In the genomic region with DNA sequence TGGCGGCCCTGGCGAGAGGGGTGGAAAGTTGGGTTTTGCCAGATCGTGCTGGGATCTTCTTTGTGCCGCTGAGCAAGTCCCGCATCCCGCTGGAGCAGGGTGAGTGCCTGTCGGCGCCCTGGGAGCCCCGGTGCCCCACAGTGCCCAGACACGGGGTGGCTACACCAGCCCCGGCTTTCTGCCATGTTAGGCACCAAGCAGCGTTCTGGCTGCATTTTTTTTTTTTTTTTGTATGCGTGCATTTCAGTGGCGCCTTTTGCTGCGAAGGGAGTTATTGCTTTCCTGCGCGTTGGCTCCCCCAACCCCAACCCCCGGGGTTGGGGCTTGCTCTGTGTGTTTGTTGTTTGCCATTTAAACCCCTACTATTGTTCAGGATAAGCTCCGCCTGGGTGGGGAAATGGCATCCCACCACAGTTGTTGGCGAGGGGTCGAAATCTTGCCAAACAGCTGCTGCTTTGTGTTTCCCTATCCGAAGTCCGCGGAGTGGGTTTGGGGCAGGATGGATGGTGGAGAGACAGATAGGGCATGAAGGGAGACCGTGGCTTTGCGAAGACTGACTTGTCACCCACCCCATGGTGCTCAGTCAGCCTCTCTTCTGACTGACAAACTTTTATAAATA, we compare ENCODE assay signal across 8 mouse cellular contexts. TPM values are rescaled to one million over a fixed set of nuclear protein-coding genes. Genes with fewer than 3 reads are reported as not detected.
A peak's percentile ranks its signal among the peaks of the same experiment; 100 is the strongest.
DNase-seq lines count a peak whose midpoint lies in the region; ATAC-seq and TF ChIP-seq lines count a peak whose summit lies in the region.

No protein-coding gene starts in this region.

- no peak for DNase-seq in heart, embryonic 10.5 days (ENCODE audit: low spot score)
- DNase-seq in heart, postnatal 36 days, result no peak
- DNase-seq in Muller cell, postnatal 12 days (ENCODE audit: inconsistent ontology term), result peak; percentile 16
- no peak for DNase-seq in limb, embryonic 14.5 days (ENCODE audit: low spot score)
- DNase-seq in thymus, postnatal 25 days, result no peak
- DNase-seq in left cerebral cortex, adult 11 months (ENCODE audit: low spot score), result no peak

- H3K9me3 ChIP-seq in heart, embryonic 10.5 days, result no peaks in the 10 kb centered on the region
- H3K9me3 ChIP-seq in forebrain, embryonic 12.5 days, result no peaks in the 10 kb centered on the region
- no peaks in the 10 kb centered on the region for H3K9me3 ChIP-seq in limb, embryonic 14.5 days (ENCODE audit: control insufficient read depth, low read length)
- no peaks in the 10 kb centered on the region for H3K9me3 ChIP-seq in stomach, embryonic 16.5 days (replicated peaks; ENCODE audit: control insufficient read depth, low read length)

- intact Hi-C loops in heart, postnatal 36 days (cut with DNase I), result loop anchor here (1.0 to 5.0 kb wide), 2 partner anchors 33 to 64 kb away; no protein-coding TSS in a partner anchor

- peaks cover 57% of the 10 kb centered on the region for H3K27me3 ChIP-seq in heart, embryonic 10.5 days (ENCODE audit: insufficient read depth, poor library complexity, severe bottlenecking)
- H3K27me3 ChIP-seq in forebrain, embryonic 12.5 days, result peaks cover 62% of the 10 kb centered on the region
- peaks cover 28% of the 10 kb centered on the region; the same call in 1 of the 2 replicates for H3K27me3 ChIP-seq in limb, embryonic 14.5 days (ENCODE audit: control insufficient read depth, insufficient read depth, low read length)
- peaks cover 25% of the 10 kb centered on the region for H3K27me3 ChIP-seq in stomach, embryonic 16.5 days (ENCODE audit: control insufficient read depth, insufficient read depth, low read length)

- no peak for TF ChIP-seq POLR2A in limb, embryonic 14.5 days (IDR thresholded peaks at IDR 0.05; ENCODE audit: borderline replicate concordance, extremely low read depth, insufficient read depth, insufficient read length)

- H3K4me3 ChIP-seq in heart, embryonic 10.5 days, result peak overlapping the region; percentile 70
- H3K4me3 ChIP-seq in forebrain, embryonic 12.5 days (replicated peaks), result peak overlapping the region; percentile 61
- H3K4me3 ChIP-seq in limb, embryonic 14.5 days (replicated peaks; ENCODE audit: low read length), result peak overlapping the region; percentile 47
- peak overlapping the region; percentile 60 for H3K4me3 ChIP-seq in stomach, embryonic 16.5 days (replicated peaks; ENCODE audit: low read length)

- peak overlapping the region; percentile 83 for H3K4me2 ChIP-seq in forebrain, embryonic 12.5 days
- peak overlapping the region; percentile 87 for H3K4me2 ChIP-seq in limb, embryonic 14.5 days (replicated peaks; ENCODE audit: low read depth, low read length, severe bottlenecking)
- H3K4me2 ChIP-seq in stomach, embryonic 16.5 days (ENCODE audit: low read depth, low read length), result peak overlapping the region; percentile 68

- H3K36me3 ChIP-seq in heart, embryonic 10.5 days, result no peaks in the 10 kb centered on the region
- no peaks in the 10 kb centered on the region for H3K36me3 ChIP-seq in forebrain, embryonic 12.5 days (replicated peaks)
- no peaks in the 10 kb centered on the region for H3K36me3 ChIP-seq in limb, embryonic 14.5 days (ENCODE audit: control insufficient read depth, insufficient read depth, low read length)
- H3K36me3 ChIP-seq in stomach, embryonic 16.5 days (ENCODE audit: control insufficient read depth, insufficient read depth, low read length), result no peaks in the 10 kb centered on the region

- ATAC-seq in forebrain, embryonic 12.5 days (ENCODE audit: low FRiP score), result 0 out of 2 replicates have a peak, but pooled peaks have one; percentile 12
- ATAC-seq in limb, embryonic 14.5 days (ENCODE audit: low FRiP score, low read depth), result peak; percentile 30; the same call in 1 of the 2 replicates
- ATAC-seq in stomach, embryonic 16.5 days (ENCODE audit: insufficient read depth, low FRiP score), result peak; percentile 28; the same call in 1 of the 2 replicates

- H3K27ac ChIP-seq in heart, embryonic 10.5 days, result peak overlapping the region; percentile 52; the same call in 1 of the 2 replicates
- H3K27ac ChIP-seq in forebrain, embryonic 12.5 days, result no peak overlapping the region
- no peak overlapping the region for H3K27ac ChIP-seq in limb, embryonic 14.5 days (replicated peaks; ENCODE audit: low read depth, low read length)
- H3K27ac ChIP-seq in stomach, embryonic 16.5 days (ENCODE audit: low read length), result peak overlapping the region; percentile 38; the same call in 1 of the 2 replicates

- peak overlapping the region; percentile 70 for H3K9ac ChIP-seq in forebrain, embryonic 12.5 days
- peak overlapping the region; percentile 47 for H3K9ac ChIP-seq in limb, embryonic 14.5 days (ENCODE audit: low read depth, low read length, severe bottlenecking)
- H3K9ac ChIP-seq in stomach, embryonic 16.5 days (ENCODE audit: low read length), result peak overlapping the region; percentile 67

- no peaks in the 10 kb centered on the region for H3K4me1 ChIP-seq in heart, embryonic 10.5 days
- no peaks in the 10 kb centered on the region for H3K4me1 ChIP-seq in forebrain, embryonic 12.5 days
- H3K4me1 ChIP-seq in limb, embryonic 14.5 days (ENCODE audit: control insufficient read depth, insufficient read depth, low read length), result no peaks in the 10 kb centered on the region
- H3K4me1 ChIP-seq in stomach, embryonic 16.5 days (ENCODE audit: control insufficient read depth, insufficient read depth, low read length), result no peaks in the 10 kb centered on the region

- WGBS in heart, embryonic 10.5 days, result 21% methylated on average over 26 of the region's 26 CpGs
- WGBS in forebrain, embryonic 12.5 days, result 17% methylated on average over 24 of the region's 26 CpGs
- 27% methylated on average over 22 of the region's 26 CpGs for WGBS in limb, embryonic 14.5 days
- WGBS in stomach, embryonic 16.5 days, result 12% methylated on average over 24 of the region's 26 CpGs

RNA-seq across cellular contexts. Expression of a gene that starts 1.0 kb away (rescaled TPM):
- 2.8 and 3.3 TPM in 2 replicates for polyA plus RNA-seq in heart, embryonic 10.5 days (2016; fragmentation: Nextera tagmentation; extraction: Ambion mirVana)
- 10 to 100 TPM; 39.7 to 42.0 TPM for total RNA-seq in heart, postnatal 36 days (2021)
- polyA plus RNA-seq in forebrain, embryonic 12.5 days (2016; fragmentation: Nextera tagmentation; extraction: Ambion mirVana), result 8.7 and 11.0 TPM in 2 replicates
- polyA plus RNA-seq in limb, embryonic 14.5 days (2012; rRNA removed), result 5.6 and 7.0 TPM in 2 replicates
- 6.2 and 6.4 TPM in 2 replicates for polyA plus RNA-seq in limb, embryonic 14.5 days (2014; fragmentation: Nextera tagmentation; extraction: Ambion mirVana)
- 10.3 and 10.6 TPM in 2 replicates for polyA plus RNA-seq in stomach, embryonic 16.5 days (2015; fragmentation: Nextera tagmentation; extraction: Ambion mirVana)

Comparison
In these comparisons a context has a peak if more than half of its experiments do, and no peak if none do; other contexts are left out.
1. H3K27ac ChIP-seq: peak in heart, embryonic 10.5 days (single experiment) and stomach, embryonic 16.5 days (single experiment); none in forebrain, embryonic 12.5 days (single experiment) and limb, embryonic 14.5 days (single experiment).
2. Peak in every context shown above with its lines, with median percentiles within 50 percentile points of each other: H3K4me3 ChIP-seq, ATAC-seq, H3K4me2 ChIP-seq and H3K9ac ChIP-seq.